Mouse (Mus musculus): Measurements from ENCODE around the gene Jak1.
"Not testable (repeated sequence)": the region's sequence is repeated elsewhere in the genome, so short reads cannot be mapped to it uniquely, and the experiment has no call there.

The Jak1 gene

DNA sequence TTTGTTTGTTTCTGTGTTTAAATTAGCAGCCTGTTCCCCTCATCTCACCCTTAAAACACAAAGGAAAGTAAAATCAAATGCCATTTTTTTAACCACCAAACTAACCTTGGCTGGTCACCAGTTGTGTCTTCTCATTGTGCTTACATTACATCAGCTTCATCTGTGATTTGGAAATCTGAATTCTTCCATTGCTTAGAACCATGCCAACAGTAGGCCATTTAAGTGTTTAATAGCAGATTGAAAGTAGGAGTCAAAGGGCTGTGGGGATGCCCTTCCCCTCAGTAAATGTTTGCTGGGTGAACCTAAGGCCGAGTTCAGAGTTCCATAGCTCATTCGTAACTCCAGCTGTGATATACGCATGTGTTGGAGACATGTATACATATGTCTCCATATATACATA, 10.8 kb upstream of the Jak1 start:
- DNase-seq = no peak

DNA sequence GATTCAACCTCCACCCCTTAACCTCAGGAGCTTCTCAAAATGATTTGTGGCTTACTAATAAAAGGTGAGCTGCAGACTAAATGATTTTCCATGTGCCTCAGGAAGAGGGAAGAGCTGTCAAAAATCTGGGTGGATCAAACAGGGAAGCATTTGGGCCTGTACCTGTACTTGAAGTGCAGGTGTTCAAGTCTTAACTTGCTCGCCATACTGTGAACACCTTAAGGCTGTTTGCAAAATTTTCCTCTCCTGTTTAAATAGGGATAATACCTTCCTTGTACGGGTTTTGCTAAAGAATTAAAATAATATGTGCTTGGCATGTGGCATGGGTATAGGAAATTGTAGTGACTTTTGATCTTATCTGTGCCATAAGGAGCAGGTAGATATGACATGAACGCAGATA, 5.7 kb upstream of the Jak1 start:
- no peak for DNase-seq

DNA sequence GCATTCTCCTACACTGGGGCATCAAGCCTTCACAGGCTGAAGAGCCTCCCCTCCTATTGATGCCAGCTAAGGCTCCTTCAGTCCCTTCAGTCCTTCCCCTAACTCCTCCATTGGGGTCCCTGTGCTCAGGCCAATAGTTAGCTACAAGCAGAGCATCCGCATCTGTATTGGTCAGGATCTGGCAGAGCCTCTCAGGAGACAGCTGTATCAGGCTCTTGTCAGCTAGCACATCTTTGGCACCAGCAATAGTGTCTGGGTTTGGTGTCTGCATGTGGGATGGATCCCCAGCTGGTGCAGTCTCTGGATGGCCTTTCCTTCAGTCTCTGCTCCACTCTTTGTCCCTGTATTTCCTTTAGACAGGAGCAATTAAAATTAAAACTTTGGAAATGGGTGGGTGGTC, 3.4 kb upstream of the Jak1 start:
- not testable (repeated sequence) for DNase-seq

DNA sequence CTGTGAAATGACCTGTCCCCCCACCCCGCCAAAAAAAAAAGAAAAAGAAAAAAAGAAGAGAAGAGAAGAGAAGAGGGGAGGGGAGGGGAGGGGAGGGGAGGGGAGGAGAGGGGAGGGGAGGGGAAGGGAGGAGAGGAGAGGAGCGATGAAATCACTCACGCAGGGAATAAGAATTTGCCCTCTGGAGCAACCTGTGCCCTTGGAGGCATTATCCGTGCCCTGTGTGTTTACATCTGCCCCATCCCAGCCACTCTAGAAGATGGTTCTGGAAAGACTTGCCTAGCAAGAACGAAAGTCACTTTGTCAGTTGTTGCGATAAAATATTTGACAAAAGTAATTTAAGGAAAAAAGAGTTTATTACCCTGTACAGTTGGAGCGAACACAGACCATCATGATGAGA, 441 bp upstream of the Jak1 start:
- DNase-seq = no peak

DNA sequence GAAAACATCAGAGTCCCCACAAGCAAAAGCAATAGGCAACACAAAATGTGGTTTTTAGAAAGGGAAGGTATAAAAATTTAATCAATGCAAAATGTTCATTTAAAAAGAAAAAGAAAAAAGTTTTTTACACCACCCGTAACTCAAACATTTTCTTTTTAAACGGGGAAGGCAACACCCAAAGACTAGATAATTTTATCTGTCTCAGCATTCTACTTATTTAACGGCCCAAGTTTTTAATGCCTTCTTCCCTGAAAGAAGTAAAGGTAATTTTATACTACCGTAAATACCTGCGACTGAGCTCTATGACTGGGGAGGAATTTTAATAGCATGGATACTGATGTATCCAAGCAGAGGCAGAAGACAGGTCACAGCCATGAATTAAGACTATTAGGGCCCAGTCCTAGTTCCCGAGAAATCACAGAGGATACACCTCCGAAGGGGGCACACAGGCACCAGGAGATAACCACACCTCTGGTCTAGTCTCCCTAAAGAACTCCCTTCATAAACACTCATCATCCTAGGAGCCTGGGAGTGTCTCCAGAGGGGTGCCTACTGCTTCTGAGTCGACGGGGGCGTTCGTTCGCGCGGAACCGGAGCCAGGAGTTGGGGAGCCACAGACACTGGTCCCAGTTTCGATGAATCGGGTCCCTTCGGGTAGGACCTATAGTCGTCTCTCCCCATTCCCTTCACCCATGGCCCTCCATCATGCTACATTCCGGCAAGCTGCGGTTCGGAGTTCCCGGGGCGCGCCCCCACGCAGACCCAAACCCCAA, 928 bp downstream of the Jak1 start:
- peak; percentile 15 for DNase-seq

DNA sequence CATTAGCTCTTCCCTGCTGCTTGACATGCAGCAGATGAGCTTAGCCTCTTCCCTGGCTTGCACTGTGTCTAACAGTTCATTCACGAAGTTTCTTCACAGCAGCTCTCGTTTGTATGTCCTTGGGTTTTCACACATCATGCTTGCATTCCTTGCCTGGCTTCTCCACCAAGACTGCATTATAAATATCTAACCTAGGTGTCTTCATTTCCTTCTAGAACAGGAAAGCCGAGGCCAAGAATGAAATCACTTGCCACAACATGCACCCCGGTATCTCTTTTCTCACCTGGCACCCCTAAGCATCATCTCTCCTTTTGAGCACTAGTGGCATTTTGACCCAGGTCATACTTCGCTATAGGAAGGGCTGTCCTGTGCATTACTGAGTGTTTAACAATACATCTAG, 3.5 kb downstream of the Jak1 start:
- no peak for DNase-seq

DNA sequence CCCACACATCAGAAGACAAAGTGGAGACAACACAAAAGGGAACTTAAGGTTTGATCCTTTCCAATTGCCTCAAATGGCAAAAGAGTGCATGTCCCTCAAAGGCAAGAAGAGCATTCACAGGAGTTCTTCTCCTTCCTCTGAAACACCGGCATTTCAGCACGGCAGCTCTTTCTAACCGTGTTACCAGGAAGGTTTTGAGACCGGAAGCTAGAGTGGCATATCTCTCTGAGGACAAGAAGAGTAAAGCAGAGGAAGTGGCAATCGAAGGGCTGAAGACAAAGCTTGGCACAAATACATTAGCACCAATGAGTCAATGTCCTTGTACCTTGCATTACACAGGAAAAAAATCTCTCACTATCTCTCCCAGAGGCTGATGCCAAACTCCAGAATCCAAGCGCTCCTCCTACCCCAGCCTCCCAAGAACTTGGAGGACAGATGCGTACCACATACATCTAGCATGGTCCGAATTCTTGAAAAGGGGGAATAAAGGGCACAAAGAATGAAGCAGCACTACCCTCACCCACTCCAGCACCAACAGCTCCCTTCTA, 4.3 kb downstream of the Jak1 start:
- DNase-seq = no peak

DNA sequence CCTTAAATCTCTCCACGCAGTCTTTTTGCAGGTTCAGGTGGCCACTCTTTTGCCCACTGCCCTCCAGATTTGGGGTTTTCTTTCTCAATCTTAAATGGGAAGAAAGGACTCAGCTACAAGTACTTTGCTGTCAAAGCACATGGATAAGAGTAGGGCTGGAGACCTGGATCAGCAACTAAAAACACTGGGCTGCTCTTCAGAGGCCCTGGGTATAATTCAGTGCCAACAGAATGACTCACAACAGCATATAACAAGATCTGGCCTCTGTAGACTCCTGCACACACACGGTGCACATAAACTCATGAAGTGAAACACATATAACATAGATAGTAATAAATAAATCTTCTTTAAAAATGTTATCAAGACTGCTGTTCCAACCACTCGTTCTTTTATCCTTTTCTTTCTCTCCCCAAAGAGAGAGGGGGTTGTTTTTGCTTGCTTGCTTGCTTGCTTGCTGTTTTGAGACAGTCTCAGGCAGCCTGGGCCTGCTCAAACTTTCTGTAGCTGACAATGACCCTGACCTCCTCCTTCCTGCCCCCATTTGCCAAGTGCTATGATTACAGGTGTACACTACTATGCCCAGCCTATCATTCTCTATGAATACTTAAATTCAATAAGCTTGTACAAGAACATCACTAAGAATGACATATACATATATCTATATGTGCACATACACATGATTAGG, 8.4 kb downstream of the Jak1 start:
- no peak for DNase-seq

DNA sequence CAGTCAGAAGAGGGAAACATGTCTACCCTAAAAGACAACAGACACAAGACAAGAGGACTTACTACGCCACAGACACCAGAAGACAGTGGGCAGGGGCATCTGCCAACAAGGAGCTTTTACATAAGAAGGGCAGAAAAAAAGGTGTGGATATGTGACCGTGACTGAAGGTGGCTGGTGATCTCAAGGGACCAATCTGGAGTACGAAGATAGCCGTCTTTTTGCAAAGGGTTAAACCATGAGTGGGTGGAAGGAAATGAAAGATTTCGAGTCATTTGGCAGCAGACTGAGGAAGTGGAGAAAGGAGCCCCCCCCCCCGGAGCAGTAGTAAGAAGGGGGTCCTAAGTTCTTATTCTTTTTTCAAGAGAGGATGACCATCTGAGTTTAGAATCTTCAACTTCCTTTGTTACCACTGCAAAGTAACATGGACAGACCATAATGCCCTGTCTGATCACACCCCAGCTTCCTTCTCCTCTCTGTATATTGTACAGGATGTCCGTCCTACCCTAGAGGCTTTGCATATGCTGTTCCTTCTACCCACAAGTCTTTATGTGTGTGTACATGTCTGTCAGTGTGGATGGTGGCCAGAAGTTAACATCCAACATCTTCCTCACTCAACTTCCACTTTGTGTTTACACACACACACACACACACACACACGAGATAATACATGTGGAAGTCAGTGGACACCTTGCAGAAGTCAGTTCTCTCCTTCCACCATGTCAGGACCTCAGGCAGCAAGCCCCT, 10.3 kb downstream of the Jak1 start:
- DNase-seq = no peak

DNA sequence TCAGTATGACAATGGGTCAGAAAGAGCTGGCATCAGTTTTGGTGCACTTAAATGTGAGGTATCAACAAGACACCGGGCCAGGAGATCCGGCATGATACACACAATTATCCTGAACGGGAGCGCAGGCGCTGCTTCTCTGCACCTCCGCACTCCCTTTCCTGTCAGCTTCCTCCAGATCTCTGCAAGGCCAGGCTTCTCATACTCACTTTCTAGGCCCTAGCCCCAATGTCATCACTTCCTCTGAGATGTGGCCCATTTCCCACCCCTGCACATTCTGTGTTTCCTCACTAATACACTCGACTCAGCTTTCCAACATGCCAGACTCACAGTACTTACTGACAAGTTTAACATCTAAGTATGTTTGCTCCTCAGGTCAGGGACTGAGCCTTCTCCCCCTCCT, 11.1 kb downstream of the Jak1 start:
- no peak for DNase-seq

DNA sequence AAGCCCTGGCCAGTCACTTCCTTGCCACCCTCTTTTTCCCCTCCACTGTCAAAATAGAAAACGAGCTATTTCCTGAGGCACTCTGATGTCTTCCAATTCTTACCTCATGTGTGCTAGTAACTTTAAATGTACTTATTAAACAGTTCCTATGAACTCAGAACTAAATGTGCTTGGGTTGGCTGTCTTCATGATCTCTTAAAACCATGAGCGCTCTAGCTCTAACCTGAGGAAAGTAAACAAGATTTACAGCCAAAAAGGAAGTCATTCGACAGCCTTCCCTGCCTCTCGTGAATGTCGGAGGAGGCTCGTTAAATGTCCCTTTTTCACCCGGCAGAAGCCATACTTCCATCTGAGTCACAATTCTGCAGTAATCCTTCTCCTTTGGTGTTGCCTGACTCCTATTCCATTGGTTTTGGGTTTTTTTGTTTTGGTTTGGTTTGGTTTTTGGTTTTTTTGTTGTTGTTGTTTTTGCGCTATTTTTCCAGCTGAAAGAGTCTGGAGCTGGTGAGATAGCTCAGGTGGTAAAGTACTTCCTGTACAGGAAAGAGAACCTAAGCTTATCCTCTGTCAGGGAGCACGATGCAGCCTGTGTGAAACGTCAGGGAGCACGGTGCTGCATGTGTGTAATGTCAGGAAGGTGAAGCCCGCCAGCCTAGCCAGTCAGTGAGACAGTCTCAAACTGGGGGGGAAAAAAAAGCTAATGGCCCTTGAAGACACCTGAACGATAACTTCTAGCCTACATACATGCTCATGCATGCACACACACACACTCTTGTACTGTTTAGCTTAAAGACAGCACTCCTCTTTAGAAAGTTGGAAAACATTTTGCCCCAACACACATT, 12.1 kb downstream of the Jak1 start:
- DNase-seq = no peak

DNA sequence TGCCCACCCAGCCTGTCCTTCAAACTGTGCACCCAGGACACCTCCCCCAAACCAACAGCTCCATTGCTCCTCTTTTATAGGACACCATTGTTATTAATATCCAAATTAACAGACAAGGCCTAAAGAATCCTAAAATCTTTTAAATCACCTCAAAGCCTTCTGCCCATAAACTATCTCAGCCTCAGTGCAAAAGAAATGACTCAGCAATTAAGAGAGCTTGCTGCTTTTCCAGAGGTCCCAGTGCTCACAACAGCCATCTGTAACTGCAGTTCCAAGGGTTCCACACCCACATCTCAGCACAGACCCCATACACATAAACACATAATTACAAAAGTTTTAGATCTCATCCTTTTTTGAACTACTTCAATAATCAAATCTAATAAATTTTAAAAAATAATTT, 13.1 kb downstream of the Jak1 start:
- DNase-seq = no peak

DNA sequence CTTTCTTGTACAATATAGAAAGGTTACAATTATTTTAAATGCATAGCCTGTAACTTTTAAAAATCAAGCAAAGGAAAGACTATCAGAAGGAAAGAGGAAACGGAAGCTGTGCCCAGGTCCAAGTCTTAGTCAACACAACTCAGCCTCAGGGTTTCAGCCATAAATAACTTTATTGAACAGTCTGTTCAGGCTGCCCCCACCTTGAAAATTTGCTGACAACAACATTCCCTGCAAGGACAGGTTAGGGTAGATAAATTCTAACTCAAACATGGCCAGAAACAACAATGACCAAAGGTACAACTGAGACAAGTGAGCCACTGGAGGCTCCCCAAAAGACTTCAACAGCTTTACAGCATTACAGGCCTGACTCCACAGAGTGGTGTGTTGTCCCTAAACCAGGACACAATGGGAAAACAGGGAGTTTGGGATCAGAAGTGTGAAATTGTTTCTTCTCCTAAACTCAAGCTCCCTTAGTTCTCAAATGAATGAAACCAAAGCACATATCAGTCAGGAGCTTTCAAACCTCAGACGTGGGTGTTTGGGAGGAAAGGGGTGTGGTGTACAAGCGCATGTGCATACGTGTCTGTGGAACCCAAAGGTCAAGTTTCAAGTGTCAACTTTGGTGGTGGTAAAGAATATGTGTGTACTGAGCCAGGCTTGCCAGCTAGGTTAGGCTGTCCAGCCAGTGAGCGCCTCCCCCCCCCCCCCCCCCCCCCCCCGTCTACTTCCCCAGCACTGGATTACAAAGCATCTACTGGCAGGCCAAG, 14.9 kb downstream of the Jak1 start:
- DNase-seq = no peak

DNA sequence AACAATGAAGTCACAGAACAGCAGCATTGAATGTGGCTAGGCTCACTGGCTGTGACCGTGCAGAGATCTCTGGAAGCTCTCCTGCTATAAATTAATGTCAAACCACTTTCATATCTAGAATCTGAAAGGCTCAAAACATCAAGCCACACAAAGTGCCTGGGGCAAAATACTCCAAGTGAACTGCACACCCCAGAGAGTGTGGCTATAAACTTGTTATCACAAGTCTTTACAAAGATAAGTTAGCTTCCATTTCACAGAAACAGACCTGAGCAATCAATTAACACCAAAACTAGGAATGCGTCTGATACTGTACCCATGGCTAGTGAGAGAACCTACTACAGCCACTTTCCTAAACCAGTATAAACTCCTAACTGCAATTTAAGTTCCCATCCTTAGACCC, 17.7 kb downstream of the Jak1 start:
- no peak for DNase-seq

DNA sequence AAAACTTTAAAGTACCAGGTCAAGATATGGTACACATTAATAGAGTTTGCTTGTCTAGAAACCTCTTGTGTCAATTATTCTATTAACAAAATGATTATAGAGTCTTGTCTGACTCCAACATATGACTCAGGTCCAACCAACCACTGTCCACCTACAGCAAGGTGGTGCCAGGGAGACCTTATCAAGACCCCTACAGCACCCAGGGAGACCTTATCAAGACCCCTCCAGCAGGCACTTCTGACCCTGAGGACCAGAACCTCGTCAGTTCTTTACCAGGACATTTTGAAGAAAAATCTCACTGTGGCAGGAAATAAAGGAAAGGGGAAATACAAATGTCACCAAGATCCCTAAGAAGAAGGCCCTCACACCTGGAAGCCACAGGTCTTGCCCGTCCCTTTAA, 18.5 kb downstream of the Jak1 start:
- DNase-seq = no peak

DNA sequence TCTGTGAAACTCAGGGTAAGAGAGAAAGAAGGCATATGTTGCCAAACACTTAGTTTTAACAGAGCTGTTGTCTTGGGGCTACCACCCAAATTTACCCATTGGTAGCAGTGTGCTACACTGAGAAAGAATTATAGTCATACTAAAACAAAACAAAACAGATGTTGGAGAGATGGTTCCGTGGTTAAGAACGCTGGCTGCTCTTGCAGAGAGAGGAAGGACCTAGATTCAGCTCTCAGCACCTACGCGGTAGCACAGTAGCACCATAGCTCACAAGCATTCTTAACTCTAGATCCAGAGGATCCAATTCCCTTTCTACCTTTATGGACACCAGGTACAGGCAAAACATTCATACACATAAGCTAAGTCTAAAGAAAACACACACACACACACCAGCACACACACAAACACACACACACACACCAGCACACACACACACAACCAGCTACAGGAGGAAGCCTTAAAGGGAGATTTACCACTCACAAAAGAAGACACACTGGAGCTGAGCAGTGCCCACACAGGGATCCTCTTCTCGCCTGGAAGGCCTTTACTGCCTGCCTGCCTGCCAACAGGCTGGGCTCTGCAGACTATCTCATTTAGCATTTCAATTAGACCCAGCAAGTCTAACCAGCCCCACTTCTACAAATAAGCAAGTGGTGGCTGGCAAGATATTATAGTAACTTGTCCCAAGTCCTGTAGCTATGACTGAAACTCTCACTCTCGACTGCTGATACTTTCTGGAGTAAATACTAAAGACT, 20.6 kb downstream of the Jak1 start:
- peak; percentile 11 for DNase-seq

DNA sequence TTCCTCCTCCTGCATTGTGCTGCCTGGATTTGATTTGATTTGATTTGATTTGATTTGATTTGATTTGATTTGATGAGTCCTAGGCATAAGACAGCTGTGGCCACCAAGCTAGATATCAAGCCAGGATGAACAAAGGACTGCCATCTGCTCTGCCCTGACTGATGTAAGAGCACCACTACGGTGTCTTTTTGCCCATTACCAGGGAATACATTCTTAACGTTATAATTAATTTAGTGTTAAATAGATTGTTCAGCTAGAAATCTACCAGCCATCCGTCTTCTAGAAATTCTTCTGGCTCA, 24.3 kb downstream of the Jak1 start:
- no peak for DNase-seq

DNA sequence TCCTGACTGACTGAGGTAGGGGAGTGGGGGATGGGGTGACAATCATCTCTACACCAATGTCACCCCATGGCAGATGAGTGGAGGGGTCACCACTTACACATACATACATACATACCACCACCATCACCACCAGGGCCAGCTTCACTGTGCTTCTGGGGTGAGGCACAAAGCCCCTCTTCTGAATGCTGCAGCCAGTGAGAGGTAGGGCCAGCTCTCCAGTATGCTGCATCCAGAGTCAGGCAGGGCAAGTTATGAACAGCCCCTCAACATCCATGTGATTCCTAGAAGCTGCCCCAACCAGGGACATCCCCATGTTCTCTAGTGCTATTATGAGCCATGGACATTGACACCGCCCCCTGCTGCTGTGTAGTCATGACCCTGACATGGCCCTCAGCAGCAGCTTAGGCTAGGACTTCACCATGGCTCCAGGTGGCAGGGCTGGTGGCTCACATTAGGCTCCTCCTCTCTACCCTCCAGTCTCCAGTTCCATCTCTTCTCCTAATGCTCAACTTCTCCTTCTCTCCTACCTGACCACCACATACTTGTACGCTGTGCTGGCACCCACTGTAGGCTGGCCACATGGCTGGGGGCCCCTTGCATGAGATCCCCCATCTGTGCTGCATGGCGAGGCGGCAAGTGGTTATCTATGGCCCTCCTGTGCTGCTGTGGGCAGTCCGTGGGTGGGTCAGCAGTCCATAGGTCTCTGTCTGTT, 24.8 kb downstream of the Jak1 start:
- DNase-seq = no peak

DNA sequence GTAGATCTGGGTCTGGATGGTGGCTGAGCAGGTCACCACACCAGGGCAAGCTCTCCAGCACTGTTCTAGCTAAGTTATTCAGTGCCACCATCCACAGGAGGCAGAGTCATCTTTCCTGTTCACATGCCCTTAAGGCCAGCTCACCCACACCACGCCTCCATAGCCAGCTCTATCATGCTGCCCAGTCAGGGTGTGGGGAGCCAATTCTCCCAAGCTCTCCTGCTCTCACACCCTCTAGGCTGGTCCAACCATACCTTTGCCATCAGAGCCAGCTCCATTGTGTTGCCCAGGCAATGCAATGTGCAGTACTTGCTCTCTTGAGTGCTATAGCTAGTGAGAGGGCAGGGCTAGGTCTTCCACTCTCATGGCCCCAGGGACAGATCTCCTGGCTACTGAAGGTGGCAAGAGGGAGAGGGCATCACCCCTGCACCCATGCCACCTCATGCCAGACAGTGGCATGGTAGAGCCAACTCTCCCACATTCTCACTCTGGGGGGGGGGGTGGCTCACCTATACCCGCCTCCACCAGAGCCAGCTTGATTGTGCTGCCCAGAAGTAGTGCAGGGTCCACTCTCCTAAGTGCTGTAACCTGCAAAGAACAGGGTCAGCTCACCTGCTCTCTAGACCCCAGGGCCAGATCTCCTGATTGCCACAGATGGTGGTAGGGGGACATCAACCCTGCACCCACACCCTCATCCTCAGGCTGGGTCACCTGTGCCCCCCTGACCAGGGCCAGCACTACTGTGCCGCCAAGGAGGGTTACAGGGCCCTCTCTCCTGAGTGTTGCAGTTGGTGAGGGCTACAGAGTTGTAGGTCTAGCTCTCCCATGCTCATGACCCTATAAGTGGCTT, 25.5 kb downstream of the Jak1 start:
- DNase-seq = no peak

DNA sequence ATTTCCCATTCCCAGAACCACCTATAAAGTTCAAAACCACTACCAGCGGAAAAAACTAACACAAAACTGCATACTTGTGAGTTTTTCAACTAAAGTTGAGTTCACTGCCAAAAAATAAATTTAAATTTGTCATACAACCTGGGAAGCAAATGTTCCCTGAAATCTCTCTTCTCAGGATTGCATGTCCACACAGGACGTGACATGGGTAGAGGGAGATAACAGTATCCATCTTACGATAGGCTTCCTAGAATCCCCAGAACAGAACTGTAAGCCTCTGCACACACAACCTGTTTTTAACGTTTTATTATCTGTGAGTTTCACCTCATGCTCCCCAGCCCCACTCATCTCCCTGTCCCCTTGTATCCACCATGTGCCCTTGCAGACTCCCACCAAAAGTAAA, 26.5 kb downstream of the Jak1 start:
- no peak for DNase-seq
